Mouse (Mus musculus) MEL (cell line): Measurements from ENCODE around the gene Gm20388. TPM values are rescaled to one million over a fixed set of nuclear protein-coding genes. Genes with fewer than 3 reads are reported as not detected.

ENCODE experiments used
- DNase-seq: peaks from one replicate; pipeline ENCODE4 v3.0.0; 2011; ENCODE audit warnings: low read depth, low spot score
- H3K27ac ChIP-seq: 2 replicates; pipeline ENCODE4 v1.5.1; 2012; ENCODE audit warnings: low read depth, mild to moderate bottlenecking, control low read depth, low read length, moderate library complexity; ENCODE audit not compliant: control insufficient read depth
- H3K27me3 ChIP-seq, 2 experiments: fragments of 150-350 bp in 1 of 2; sonication (generic) in 1 of 2; 2 replicates each; pipeline ENCODE4 v1.6.1; 2012; ENCODE audit warnings: low read length in 2 of 2, mild to moderate bottlenecking in 2 of 2, improper control_type of control experiment in 1 of 2, moderate library complexity in 1 of 2; ENCODE audit not compliant: insufficient read depth in 2 of 2, control insufficient read depth in 1 of 2
- H3K36me3 ChIP-seq, 2 experiments: 2 replicates each; pipeline ENCODE4 v1.6.1; 2012 to 2014; ENCODE audit warnings: low read length in 2 of 2, improper control_type of control experiment in 1 of 2, inconsistent platforms in 1 of 2, mild to moderate bottlenecking in 1 of 2; ENCODE audit not compliant: insufficient read depth in 2 of 2, control insufficient read depth in 1 of 2
- H3K4me1 ChIP-seq, 2 experiments: fragments of 150-350 bp in 1 of 2; sonication (generic) in 1 of 2; 2 replicates each; pipeline ENCODE4 v1.6.1; 2012; ENCODE audit warnings: low read length in 2 of 2, improper control_type of control experiment in 1 of 2, mild to moderate bottlenecking in 1 of 2; ENCODE audit not compliant: insufficient read depth in 2 of 2, control insufficient read depth in 1 of 2
- H3K4me3 ChIP-seq, 2 experiments: fragments of 150-350 bp in 1 of 2; sonication (generic) in 1 of 2; 2 replicates each; pipeline ENCODE4 v1.5.1; 2012; ENCODE audit warnings: low read depth in 2 of 2, low read length in 2 of 2, mild to moderate bottlenecking in 2 of 2, moderate library complexity in 2 of 2, control low read depth in 1 of 2, improper control_type of control experiment in 1 of 2; ENCODE audit not compliant: control insufficient read depth in 1 of 2, insufficient read depth in 1 of 2
- H3K79me2 ChIP-seq: 2 replicates; pipeline ENCODE4 v1.6.1; 2012; ENCODE audit warnings: mild to moderate bottlenecking, low read length, moderate library complexity; ENCODE audit not compliant: control insufficient read depth, poor library complexity, insufficient read depth
- H3K9ac ChIP-seq: 2 replicates; pipeline ENCODE4 v1.6.1; 2012; ENCODE audit warnings: low read depth, mild to moderate bottlenecking, control low read depth, low read length, moderate library complexity; ENCODE audit not compliant: control insufficient read depth, poor library complexity, severe bottlenecking
- H3K9me3 ChIP-seq: fragments of 150-350 bp; sonication (generic); replicated peaks from 2 replicates; pipeline ENCODE4 v1.6.1; 2012; ENCODE audit warnings: mild to moderate bottlenecking, low read length, improper control_type of control experiment, moderate library complexity; ENCODE audit not compliant: insufficient read depth
- CHD2 ChIP-seq: IDR thresholded peaks from 2 replicates; pipeline ENCODE4 v1.6.1; 2011; ENCODE audit warnings: low read length, improper control_type of control experiment
- E2F4 ChIP-seq: IDR thresholded peaks from 2 replicates; pipeline ENCODE4 v1.6.1; 2011; ENCODE audit warnings: low read depth, low read length, improper control_type of control experiment, borderline replicate concordance
- ELF1 ChIP-seq: IDR thresholded peaks from 2 replicates; pipeline ENCODE4 v1.6.1; 2014; ENCODE audit warnings: low read depth, mild to moderate bottlenecking, inconsistent platforms, low read length, improper control_type of control experiment, moderate library complexity
- EP300 ChIP-seq, 2 experiments: IDR thresholded peaks; 2 replicates each; pipeline ENCODE4 v1.6.1; 2011; ENCODE audit warnings: improper control_type of control experiment in 2 of 2, low read length in 2 of 2, low read depth in 1 of 2, mild to moderate bottlenecking in 1 of 2
- ETS1 ChIP-seq: IDR thresholded peaks from 2 replicates; pipeline ENCODE4 v1.6.1; 2012; ENCODE audit warnings: low read depth, mild to moderate bottlenecking, inconsistent platforms, low read length, improper control_type of control experiment, moderate library complexity
- HCFC1 ChIP-seq: IDR thresholded peaks from 2 replicates; pipeline ENCODE4 v1.6.1; 2012; ENCODE audit warnings: low read depth, mild to moderate bottlenecking, inconsistent platforms, low read length, improper control_type of control experiment, moderate library complexity
- MAX ChIP-seq: IDR thresholded peaks from 2 replicates; pipeline ENCODE4 v1.6.1; 2011; ENCODE audit warnings: low read length, improper control_type of control experiment
- MAZ ChIP-seq: IDR thresholded peaks from 2 replicates; pipeline ENCODE4 v1.6.1; 2012; ENCODE audit warnings: low read depth, mild to moderate bottlenecking, inconsistent platforms, low read length, improper control_type of control experiment
- MEF2A ChIP-seq: IDR thresholded peaks from 2 replicates; pipeline ENCODE4 v1.6.1; 2014; ENCODE audit warnings: low read depth, mild to moderate bottlenecking, inconsistent platforms, low read length, improper control_type of control experiment; ENCODE audit not compliant: poor library complexity, insufficient replicate concordance, severe bottlenecking; ENCODE audit errors: extremely low read depth
- MYB ChIP-seq: IDR thresholded peaks from 2 replicates; pipeline ENCODE4 v1.6.1; 2011; ENCODE audit warnings: mild to moderate bottlenecking, low read depth, low read length, improper control_type of control experiment
- MYC ChIP-seq: IDR thresholded peaks from 2 replicates; pipeline ENCODE4 v1.6.1; 2011; ENCODE audit warnings: low read depth, mild to moderate bottlenecking, low read length, improper control_type of control experiment, moderate library complexity
- NELFE ChIP-seq: IDR thresholded peaks from 2 replicates; pipeline ENCODE4 v1.6.1; 2011; ENCODE audit warnings: low read depth, low read length, improper control_type of control experiment
- POLR2A ChIP-seq, 2 experiments: IDR thresholded peaks; 2 replicates each; pipeline ENCODE4 v1.6.1; 2011 to 2012; ENCODE audit warnings: low read length in 2 of 2, mild to moderate bottlenecking in 2 of 2, control low read depth in 1 of 2, improper control_type of control experiment in 1 of 2, low read depth in 1 of 2, moderate library complexity in 1 of 2; ENCODE audit not compliant: control insufficient read depth in 1 of 2, insufficient read depth in 1 of 2, poor library complexity in 1 of 2
- SIN3A ChIP-seq: IDR thresholded peaks from 2 replicates; pipeline ENCODE4 v1.6.1; 2012; ENCODE audit warnings: low read length, improper control_type of control experiment, inconsistent platforms
- TBP ChIP-seq: IDR thresholded peaks from 2 replicates; pipeline ENCODE4 v1.8.0; 2011; ENCODE audit warnings: low read depth, low read length, improper control_type of control experiment
- TCF12 ChIP-seq: IDR thresholded peaks from 2 replicates; pipeline ENCODE4 v1.6.1; 2014; ENCODE audit warnings: low read depth, mild to moderate bottlenecking, inconsistent platforms, low read length, improper control_type of control experiment, moderate library complexity
- USF2 ChIP-seq, 2 experiments: IDR thresholded peaks; 2 replicates each; pipeline ENCODE4 v1.6.1; 2011 to 2012; ENCODE audit warnings: improper control_type of control experiment in 2 of 2, low read length in 2 of 2, borderline replicate concordance in 1 of 2, inconsistent platforms in 1 of 2, low read depth in 1 of 2, mild to moderate bottlenecking in 1 of 2; ENCODE audit not compliant: insufficient read depth in 1 of 2
- ZC3H11A ChIP-seq: IDR thresholded peaks from 2 replicates; pipeline ENCODE4 v1.6.1; 2012; ENCODE audit warnings: low read depth, mild to moderate bottlenecking, inconsistent platforms, low read length, improper control_type of control experiment
- polyA plus RNA-seq, 2 experiments: library from polyadenylated mRNA; stranded (reverse) in 1 of 2; unstranded in 1 of 2; fragments of >175 nt in 1 of 2; fragments of >200 nt in 1 of 2; gene quantifications; 2 replicates each; pipeline versions ENCODE4 v1.2.1 to v1.2.4; 2012; ENCODE audit warnings: low replicate concordance in 2 of 2, low read depth in 1 of 2; ENCODE audit not compliant: insufficient read length in 2 of 2, insufficient read depth in 1 of 2, missing spikeins in 1 of 2
- total RNA-seq: library from RNA; depleted of rRNA; stranded (reverse); fragments of 300-350 nt; gene quantifications from 2 replicates; pipeline ENCODE4 v1.2.3, GENCODE M21; 2012

The Gm20388 gene
- total and polyA plus RNA-seq, 3 experiments: 11.1 to 17.8 TPM; not detected in 1

DNA sequence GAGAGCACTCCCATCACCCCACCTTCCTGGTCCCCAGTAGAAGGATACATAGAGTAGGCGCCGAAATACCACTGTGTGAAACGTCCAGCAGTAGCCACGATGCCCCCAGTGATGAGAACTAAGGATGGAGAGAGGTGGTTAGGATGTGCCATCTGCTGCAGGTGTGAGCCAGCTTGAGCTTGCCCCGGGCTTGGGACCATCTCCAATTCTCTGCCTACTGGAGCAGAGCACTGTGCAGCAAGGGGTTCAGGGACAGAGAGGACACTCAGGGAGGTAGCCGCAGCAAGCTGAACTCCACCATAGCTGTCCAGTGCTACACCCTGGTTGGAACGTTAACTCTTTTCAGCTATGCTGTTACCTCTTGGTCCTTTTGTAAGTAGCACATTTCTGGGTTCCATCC lies 2517.0 kb downstream of the Gm20388 start:
- DNase-seq: no peak
- TF ChIP-seq MYC: no peak
- peaks cover 0 to 27% of the 10 kb centered on the region in 2 experiments; a peak in 2 of 4 replicates for H3K36me3 ChIP-seq
- H3K79me2 ChIP-seq: peaks cover 25% of the 10 kb centered on the region
- H3K9me3 ChIP-seq: no peaks in the 10 kb centered on the region
- H3K9ac ChIP-seq: peak overlapping the region; percentile 56
- H3K27ac ChIP-seq: peak overlapping the region; percentile 80
- H3K27me3 ChIP-seq: no peaks in the 10 kb centered on the region
- H3K4me3 ChIP-seq: no peak overlapping the region
- peaks cover 10 to 34% of the 10 kb centered on the region in 2 experiments for H3K4me1 ChIP-seq

DNA sequence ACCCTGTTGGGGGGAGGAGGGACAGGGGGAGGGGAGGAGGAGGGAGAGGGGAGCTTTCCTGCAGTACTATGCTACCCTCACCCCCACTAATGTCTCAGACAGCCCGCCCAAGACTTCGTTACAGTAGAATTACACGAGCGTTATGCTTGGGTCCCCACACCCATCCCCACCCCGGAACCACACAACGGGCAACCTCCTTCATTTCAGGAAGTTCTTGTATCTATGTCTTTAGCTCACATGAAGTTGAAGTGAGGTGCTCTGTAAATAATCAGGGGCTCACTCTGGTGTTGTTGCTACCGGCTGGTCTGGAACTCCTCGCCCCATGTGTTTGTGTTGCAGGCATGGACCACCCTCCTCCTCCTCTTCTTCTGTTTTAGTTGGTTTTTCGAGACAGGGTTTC lies 2517.5 kb downstream of the Gm20388 start:
- TF ChIP-seq USF2 (IDR thresholded peaks at IDR 0.05; ENCODE audit: borderline replicate concordance in 1 of 2, insufficient read depth in 1 of 2, low read depth in 1 of 2, low read length in 2 of 2) (no peak), TCF12 (peak; percentile 31; the same call in 1 of the 2 replicates), E2F4 (no peak), TBP (0 out of 2 replicates have a peak, but pooled peaks have one; percentile 39), EP300 (IDR thresholded peaks at IDR 0.05; ENCODE audit: low read depth in 1 of 2, low read length in 2 of 2) (peak; percentile 17 to 82; a peak in 2 of 4 replicates), HCFC1 (peak; percentile 66), SIN3A (peak; percentile 86), MYB (0 out of 2 replicates have a peak, but pooled peaks have one; percentile 33), MAX (0 out of 2 replicates have a peak, but pooled peaks have one; percentile 35), NELFE (peak; percentile 17; the same call in 1 of the 2 replicates), MEF2A (no peak), ZC3H11A (no peak), ELF1 (peak; percentile 79), CHD2 (peak; percentile 24; the same call in 1 of the 2 replicates), ETS1 (peak; percentile 62; the same call in 1 of the 2 replicates), MAZ (peak; percentile 36; the same call in 1 of the 2 replicates), MYC (0 out of 2 replicates have a peak, but pooled peaks have one; percentile 68), POLR2A (IDR thresholded peaks at IDR 0.05; ENCODE audit: control insufficient read depth in 1 of 2, insufficient read depth in 1 of 2, low read depth in 1 of 2, low read length in 2 of 2, poor library complexity in 1 of 2) (peak in 1 of 2 experiments; percentile 61; a peak in 2 of 4 replicates)

More for the DNA sequence above, 2517.5 kb downstream of the Gm20388 start:
- peak overlapping the region; percentile 56 for H3K9ac ChIP-seq
- peaks cover 26% of the 10 kb centered on the region for H3K79me2 ChIP-seq
- H3K27ac ChIP-seq: peak overlapping the region; percentile 80
- DNase-seq: peak; percentile 82
- H3K27me3 ChIP-seq: no peaks in the 10 kb centered on the region
- peaks cover 10 to 34% of the 10 kb centered on the region in 2 experiments for H3K4me1 ChIP-seq
- H3K9me3 ChIP-seq: no peaks in the 10 kb centered on the region
- peaks cover 0 to 27% of the 10 kb centered on the region in 2 experiments; a peak in 2 of 4 replicates for H3K36me3 ChIP-seq
- peak overlapping the region in 1 of 2 experiments; percentile 12; a peak in 1 of 4 replicates for H3K4me3 ChIP-seq
